Mouse (Mus musculus) layer of hippocampus, postnatal 25 days (tissue): ENCODE measurements around the gene Atp1b3. TPM values are rescaled to one million over a fixed set of nuclear protein-coding genes. Genes with fewer than 3 reads are reported as not detected.
A peak's percentile ranks its signal among the peaks of the same experiment; 100 is the strongest.
"Not testable (repeated sequence)": the region's sequence is repeated elsewhere in the genome, so short reads cannot be mapped to it uniquely, and the experiment has no call there.

ENCODE experiments used
- DNase-seq, 2 experiments: peaks; one replicate each; pipeline ENCODE4 v3.0.0; 2022; ENCODE audit warnings: mixed read lengths in 2 of 2, low spot score in 1 of 2; ENCODE audit errors: extremely low spot score in 1 of 2
- total RNA-seq, 2 experiments: library from RNA; stranded (reverse); gene quantifications; 2 replicates each; pipeline ENCODE4 v1.2.3; 2021

Atp1b3 gene
- total RNA-seq, result 10 to 100 TPM; 74.7 to 80.9 TPM

DNA sequence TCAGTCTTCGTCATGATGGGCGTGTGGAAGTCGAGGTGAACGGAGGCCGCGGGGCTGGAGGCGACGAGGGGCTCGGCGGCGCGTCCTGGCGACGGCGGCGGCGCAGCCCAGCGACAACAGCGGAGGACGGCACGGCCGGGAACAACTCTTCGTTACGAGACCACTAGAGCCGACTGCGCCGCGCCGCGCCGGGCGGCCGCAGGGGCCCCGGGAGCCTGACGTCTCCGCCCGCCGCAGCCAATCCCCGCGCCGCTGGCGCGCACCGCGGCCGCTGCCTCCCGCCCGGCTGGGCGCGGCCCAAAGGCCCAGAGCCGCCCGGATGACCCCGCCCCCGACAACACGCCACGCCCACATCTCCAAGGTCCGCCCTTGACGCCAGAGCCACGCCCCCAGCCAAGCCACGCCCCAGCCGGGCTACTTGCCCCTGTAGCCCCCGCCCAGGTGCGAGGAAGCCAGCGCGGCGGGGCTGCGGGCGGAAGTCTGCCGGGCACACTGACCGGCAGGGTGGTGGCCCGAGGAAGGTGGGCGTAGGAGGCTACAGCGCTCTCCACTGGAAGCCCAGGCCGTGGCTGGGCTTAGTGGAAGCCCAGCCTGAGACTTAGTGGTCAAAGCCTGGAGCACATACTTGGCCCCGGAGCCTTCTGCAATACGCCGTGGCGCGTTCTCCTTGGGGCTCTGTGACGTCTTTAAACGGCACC lies at the start of gene Atp1b3:
TSS of gene Atp1b3 (minus strand) at position 302 of the 698 bp plus-strand sequence.
- DNase-seq, result peak; percentile 98

- no peak for DNase-seq
Measured at GRCm38 (mm10) chr9:96412821-96413405, 48.7 kb upstream of the Atp1b3 start.

- no peak for DNase-seq
Measured at GRCm38 (mm10) chr9:96404312-96404711, 40.1 kb upstream of the Atp1b3 start.

DNA sequence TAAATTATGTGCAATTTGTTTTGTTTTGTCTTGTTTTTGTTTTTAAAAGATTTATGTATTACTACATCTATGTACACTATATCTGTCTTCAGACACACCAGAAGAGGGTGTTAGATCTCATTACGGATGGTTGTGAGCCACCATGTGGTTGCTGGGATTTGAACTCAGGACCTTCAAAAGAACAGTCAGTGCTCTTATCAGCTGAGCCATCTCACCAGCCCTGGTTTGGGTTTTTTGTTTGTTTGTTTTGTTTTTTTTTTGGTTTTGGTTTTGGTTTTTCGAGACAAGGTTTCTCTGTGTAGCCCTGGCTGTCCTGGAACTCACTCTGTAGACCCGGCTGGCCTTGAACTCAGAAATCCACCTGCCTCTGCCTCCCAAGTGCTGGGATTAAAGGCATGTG lies 35.7 kb upstream of the Atp1b3 start:
- not testable (repeated sequence) for DNase-seq

DNA sequence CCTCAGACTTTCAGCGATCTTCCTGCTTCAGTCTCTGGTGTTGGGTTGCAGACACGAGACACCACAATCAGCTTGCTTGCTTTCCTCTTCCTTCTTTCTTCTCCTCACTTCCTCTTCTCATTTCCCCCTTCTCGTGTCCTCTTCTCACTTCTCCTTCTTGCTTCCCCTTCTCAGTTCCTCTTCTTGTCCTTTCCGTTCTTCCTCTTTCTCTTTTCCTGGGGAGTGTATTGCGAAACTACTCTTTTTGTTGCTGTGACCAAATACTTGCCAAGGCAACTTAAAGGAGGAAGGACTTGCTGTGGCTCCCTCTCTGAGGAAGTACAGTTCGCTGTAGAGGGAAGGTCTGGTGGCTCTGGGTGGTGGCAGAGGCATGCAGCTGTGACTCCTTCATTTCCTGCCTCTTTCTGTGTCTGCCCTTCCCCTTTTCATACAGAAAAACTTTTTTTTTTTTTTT lies 35.2 kb upstream of the Atp1b3 start:
- DNase-seq, result no peak

- no peak for DNase-seq
Measured at GRCm38 (mm10) chr9:96398614-96399013, 34.4 kb upstream of the Atp1b3 start.

DNA sequence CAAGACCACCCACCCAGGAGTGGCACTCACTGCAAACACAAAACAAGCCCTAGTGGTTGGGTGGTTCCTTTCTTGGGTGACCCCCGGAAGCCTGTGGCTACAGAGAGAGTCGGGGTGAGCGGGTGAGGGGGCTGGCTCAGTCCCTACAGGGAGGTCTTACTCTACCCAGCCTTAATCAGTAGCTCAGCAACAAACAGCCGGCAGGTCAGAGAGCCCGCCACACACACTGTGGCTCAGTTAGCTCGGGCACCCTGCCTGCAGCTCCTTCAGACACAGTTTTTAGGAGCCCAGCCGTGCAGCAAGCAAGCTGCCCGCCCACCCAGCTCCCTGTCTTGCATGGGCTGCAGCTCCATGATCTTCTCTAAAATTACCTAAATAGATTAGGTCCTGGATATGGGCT lies 33.9 kb upstream of the Atp1b3 start:
- DNase-seq, result no peak

- no peak for DNase-seq
Measured at GRCm38 (mm10) chr9:96394910-96395690, 30.9 kb upstream of the Atp1b3 start.

- no peak for DNase-seq
Measured at GRCm38 (mm10) chr9:96393731-96394235, 29.5 kb upstream of the Atp1b3 start.

GRCm38 (mm10) chr9:96393112-96393511 lies 28.9 kb upstream of the Atp1b3 start:
- DNase-seq, result no peak

- no peak for DNase-seq
Measured at GRCm38 (mm10) chr9:96391921-96392320, 27.7 kb upstream of the Atp1b3 start.

GRCm38 (mm10) chr9:96383714-96384487 lies 19.7 kb upstream of the Atp1b3 start:
- no peak for DNase-seq

GRCm38 (mm10) chr9:96382756-96383155 lies 18.5 kb upstream of the Atp1b3 start:
- DNase-seq, result no peak

DNA sequence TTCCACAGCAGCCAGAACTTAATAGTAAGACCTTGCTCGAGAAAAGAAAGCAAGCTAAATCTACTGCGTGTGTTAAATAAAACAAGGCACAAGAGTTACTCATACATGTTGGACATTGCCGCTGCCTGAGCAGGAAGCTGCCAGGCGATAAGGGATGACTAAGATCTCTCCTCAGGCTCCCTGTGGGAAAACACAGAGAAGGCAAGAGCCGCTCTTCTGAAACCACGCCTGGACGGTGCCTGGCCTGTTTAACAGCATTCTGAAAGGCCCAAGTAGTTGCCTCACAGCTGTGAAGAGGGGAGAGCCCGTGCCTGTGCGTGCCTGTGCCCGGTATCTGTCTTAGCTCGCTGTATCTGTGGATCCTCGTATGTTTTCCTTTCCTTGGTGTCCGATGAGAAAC lies 17.2 kb upstream of the Atp1b3 start:
- no peak for DNase-seq

DNA sequence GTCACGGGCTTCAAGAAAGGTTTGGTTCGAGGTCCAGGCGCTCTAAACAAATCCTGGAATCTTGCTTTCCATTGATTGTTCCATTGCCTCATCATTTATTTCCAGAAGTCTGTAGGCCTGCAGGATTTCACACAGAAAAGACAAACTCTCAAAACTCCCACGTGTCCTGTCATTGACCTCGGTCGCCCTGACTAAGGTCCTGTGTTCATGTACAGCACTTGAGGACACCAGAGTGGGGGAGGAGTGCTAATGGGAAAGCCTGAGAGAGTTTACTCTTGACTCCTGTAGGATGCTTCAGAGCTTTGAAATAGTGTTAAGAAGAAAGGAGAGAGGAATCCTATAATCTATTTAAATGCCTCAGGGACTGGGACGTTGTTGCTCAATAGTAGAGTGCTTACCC lies 15.3 kb upstream of the Atp1b3 start:
- no peak for DNase-seq

GRCm38 (mm10) chr9:96378747-96379146 lies 14.5 kb upstream of the Atp1b3 start:
- no peak for DNase-seq

GRCm38 (mm10) chr9:96377096-96377495 lies 12.9 kb upstream of the Atp1b3 start:
- no peak for DNase-seq

- DNase-seq, result no peak
Measured at GRCm38 (mm10) chr9:96375819-96376218, 11.6 kb upstream of the Atp1b3 start.

DNA sequence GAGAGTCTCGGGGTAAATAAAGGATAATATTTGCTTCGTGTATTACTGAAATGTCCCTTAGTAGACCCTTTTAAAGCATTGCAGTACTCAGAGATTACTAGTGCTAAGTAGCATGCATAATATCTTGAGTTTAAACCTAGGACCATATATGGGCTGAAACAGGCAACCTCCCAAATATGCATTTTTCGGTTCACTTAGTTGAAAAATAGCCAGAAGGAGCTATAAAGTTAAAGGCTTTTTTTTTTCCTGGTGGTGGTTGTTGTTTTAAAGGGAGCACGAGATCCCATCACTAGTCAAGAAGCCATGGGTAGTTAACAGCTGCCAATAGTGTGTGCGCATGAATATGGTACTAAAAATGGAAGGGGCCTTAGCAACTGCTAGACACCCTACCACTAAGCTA lies 6.8 kb upstream of the Atp1b3 start:
- no peak for DNase-seq

DNA sequence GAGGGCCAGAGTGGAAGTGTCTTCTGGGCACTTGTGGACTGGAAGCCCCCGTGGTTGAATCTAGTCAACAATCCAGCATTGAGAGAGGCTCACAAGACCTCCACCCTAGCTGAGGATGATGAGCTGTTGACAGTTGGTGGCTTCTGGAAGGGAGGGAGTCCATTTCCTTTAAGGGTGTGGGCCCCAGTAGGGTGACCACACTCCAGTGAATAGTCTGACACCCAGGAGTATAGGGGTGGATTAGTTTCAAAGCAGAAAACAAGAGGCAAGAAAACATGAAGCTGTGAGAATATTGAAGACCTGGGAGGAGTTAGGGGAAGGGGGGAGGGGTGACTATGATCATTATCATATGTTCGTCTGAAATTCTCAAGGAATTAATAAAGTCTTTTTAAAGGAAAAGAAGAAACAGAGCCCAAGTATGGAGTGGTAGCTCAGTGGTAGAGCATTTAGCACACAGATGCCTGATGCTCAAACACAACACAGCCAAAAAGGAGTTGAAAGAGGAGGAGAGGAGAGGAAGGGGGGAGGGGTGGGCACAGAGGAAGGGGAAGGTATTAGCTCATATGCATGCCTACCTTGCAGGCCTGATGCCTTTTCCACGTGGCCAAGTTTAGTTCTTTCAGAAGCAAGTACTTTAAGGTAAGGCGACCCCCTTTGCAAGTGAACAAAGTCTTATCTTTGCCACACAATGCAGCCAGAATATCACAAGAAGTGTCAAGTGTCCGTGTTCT lies 5.6 kb upstream of the Atp1b3 start:
- no peak for DNase-seq
